Mouse (Mus musculus) splenic B cell, adult 2 months (primary cell): Measurements from ENCODE around the gene Ttc21b.

Experiments
- DNase-seq: peaks from one replicate; pipeline ENCODE4 v3.0.0-alpha.2; 2011; ENCODE audit warnings: low read depth, low spot score
- H3K27me3 ChIP-seq: 2 replicates; pipeline ENCODE4 v1.6.1; 2012; ENCODE audit warnings: mild to moderate bottlenecking, low read length, moderate library complexity, mixed read lengths; ENCODE audit not compliant: control insufficient read depth, poor library complexity, insufficient read depth, severe bottlenecking
- H3K36me3 ChIP-seq: 2 replicates; pipeline ENCODE4 v1.6.1; 2012; ENCODE audit warnings: mild to moderate bottlenecking, low read length, moderate library complexity, mixed read lengths; ENCODE audit not compliant: control insufficient read depth, poor library complexity, insufficient read depth, severe bottlenecking

The Ttc21b gene

DNA sequence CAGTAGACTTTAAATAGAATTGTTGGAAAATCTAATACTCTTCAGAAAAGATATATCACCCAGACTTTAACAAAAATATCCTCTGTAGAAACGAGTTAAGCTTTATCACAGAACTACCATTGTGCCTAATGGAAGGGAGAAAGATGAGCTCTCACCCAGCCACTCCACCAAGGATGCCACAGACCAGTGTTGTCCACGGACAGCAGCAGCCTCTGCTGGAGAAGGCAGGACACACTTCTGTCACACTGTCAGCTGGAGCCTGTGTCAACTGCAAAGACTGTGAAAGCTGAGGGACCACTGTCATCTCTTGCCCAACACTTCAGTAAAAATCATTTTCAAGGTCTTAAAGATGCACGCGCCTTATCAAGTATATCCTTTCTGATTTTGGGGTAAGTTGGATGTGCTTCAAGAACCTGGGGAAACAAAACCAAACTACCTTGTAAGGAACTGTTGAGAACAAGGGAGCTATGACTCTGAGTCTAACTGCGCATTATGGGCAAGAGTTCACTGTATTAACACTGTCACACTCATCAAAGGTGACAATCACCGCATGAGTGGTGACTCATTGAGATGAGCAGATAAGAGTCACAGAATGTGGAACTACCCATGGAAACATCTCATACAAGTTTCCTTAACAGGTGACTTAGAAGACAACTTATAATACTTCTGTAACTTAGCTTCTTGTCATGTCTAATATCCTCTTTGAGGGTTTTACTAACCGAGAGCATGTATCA, 71.8 kb downstream of the Ttc21b start:
- DNase-seq = no peak
- H3K36me3 ChIP-seq = peaks cover 3% of the 10 kb centered on the region; the same call in 1 of the 2 replicates
- H3K27me3 ChIP-seq = no peaks in the 10 kb centered on the region

DNA sequence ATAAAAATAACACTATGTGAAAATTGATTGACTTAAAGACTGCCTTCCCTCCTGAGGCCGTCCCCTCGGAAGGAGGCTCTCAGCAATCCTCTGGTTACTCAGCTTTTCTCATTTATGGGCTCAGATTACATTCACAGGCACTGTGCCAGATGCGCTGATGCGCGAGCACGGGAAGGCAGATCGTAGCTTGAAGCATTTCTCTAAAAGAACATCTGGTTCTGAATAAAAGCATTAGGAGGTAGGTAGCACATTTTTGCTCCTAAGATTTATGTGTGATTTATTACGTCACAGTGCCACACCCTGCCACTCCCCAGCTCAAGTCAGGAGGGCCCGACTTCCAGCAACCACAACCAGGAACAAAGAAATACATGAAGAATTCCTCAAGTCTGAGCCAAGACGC, 76.1 kb downstream of the Ttc21b start:
- DNase-seq = no peak
- Histone ChIP-seq H3K27me3 (no peaks in the 10 kb centered on the region), H3K36me3 (peaks cover 3% of the 10 kb centered on the region; the same call in 1 of the 2 replicates)

DNA sequence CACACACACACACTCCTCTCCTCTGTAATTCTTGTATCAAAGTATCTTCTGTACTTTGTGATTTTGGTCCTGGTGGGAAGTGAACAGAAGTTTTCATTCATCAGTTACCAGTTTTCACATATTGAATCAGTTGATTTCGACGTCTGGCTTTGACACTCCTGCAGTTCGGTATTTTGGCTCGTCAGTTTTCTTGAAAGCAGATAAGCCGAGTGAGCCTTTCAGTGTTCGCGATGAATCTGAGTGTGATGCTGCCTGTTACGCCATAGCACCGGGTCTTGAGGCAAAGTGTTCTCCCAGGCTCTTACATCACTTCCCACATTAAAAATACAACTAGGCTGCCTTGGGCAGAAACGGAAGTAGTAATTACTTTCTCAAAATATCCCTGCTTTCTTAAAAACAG, 76.6 kb downstream of the Ttc21b start:
- no peak for DNase-seq
- no peaks in the 10 kb centered on the region for H3K27me3 ChIP-seq
- peaks cover 3% of the 10 kb centered on the region; the same call in 1 of the 2 replicates for H3K36me3 ChIP-seq

DNA sequence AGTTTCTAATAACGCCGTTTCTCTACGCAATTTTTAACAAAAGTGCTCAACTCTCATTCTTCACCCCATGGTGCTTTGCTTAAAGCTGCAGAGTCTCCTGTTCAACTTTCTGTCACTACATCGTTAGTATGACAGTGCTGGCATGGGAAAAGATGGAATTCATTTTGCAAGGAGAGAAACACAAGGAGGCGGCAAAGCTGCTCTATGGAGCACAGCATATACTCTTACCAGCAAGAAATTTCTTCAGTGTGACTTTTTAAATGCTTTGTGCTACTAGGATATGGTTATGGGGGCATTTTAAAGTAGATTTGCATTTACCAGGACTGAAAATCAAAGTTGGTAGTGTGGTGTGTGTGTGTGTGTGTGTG, 77.6 kb downstream of the Ttc21b start:
- Histone ChIP-seq H3K36me3 (no peaks in the 10 kb centered on the region), H3K27me3 (no peaks in the 10 kb centered on the region)
- no peak for DNase-seq

DNA sequence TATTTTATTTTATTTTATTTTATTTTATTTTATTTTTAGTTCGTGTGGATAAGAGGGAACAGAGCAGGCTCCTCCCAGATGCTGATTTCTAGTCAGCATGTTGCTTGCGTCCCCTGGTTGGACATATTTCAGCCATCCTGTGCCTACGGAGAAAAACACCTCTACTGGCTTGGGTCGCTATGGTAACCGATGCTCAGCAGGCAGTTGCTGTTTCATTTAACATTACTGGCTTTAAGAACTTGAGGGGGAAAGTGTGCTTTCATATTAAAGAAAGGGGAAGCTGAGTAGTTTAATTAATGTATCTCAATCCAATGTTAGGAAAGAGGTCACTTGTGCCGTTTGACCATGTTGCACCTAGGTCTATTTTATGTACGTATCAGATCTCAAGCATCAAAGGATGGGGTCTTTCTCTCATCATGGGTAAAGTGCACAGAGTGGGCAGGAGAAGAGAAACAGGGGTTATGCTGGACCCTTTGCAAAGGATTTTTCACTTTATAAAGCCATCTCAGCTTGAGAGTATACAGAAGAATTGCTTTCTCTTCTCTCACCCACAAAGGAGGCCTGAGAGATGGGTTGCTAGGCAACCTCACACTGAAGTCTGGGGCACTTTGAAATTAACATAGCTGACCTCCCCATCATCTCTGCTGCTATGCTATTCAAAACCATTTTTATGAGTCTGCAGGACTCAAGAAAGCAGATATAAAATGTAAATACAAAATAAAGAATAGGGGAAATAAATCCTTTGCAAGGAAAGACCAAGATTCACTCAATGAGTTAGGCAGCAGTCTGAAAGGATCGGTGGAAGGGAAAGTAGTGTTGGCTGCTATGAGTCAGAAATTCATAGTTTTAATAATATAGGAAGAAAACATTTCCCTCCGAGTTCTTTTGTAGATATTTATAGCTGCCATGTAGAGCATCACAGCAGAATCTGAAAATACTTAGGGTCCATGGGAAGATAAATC, 78.2 kb downstream of the Ttc21b start:
- Histone ChIP-seq H3K27me3 (no peaks in the 10 kb centered on the region), H3K36me3 (no peaks in the 10 kb centered on the region)
- no peak for DNase-seq

DNA sequence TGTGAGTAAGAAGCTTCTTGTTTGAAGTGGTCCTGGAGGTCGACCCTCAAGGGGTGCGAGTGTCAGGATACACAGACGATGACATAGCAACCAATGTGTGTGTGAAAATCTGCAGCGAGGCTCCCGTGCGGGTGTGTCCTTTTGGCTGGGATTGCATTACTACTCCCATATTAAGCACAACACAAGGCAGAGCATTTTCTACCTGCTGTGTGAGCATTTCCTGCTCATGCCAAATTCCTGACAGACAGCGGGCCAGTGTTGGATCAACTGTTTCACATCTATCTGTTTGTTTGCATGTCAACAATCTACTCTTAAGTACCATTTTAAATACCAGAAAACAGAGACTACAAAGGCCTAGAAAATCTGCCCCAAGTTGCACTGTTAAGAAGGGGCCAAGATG, 79.4 kb downstream of the Ttc21b start:
- Histone ChIP-seq H3K27me3 (no peaks in the 10 kb centered on the region), H3K36me3 (no peaks in the 10 kb centered on the region)
- DNase-seq = no peak

DNA sequence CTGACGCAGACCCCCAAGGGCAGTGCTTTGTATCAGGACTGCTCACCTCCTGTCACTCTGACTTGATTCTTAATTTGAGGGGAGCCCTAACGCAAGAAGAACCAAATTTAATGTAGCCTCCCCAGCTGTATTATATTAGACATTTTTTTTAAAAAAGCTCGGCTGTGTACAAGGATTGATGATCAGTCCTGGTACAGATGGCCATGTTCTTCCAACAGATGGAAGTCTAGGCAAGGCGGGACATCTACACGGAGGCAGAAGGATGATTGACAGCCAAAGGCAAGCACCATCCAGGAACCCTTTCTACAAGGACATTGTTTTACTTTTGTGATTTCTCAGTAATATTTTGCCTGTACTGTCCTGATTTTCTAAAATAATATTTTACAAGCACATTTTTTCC, 83.3 kb downstream of the Ttc21b start:
- no peaks in the 10 kb centered on the region for H3K36me3 ChIP-seq
- DNase-seq = no peak
- no peaks in the 10 kb centered on the region for H3K27me3 ChIP-seq

DNA sequence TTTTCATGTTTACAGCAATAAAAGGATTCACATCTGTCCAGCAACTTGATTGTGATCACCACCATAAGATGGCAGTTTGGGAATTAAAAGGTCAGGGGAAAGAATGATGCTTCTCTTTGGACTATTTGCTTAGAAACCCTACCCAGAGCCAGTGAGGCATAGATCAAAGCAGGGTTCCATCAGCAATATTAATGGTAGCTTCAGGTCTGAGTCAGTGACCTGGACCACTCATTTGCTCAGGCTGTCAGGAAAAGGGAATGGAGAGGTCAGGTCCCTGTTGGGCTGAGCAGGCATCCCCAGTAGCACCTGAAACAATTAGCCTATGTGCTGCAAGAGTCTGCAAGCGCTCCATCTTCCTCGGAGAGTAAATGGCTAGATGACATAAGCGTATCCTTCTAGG, 84.8 kb downstream of the Ttc21b start:
- no peaks in the 10 kb centered on the region for H3K27me3 ChIP-seq
- no peaks in the 10 kb centered on the region for H3K36me3 ChIP-seq
- DNase-seq = no peak

DNA sequence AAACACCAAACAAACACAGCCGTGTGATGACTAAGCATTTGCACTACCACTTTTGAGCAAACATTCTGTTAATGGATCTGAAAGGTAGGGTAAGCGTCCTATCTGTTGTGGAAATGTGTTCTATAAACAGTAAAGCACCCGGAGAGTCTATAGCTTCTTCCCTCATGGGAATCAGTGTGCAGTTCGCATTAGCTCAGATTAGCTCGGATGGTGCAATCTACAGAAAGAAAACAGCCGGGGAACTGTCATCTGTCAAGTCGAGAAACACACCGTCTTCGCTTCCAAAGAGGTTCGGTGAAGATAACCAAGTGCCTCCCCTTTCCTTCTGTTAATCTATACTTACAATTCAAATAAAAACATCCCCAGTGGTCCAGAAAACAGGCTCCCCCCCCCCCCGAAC, 85.7 kb downstream of the Ttc21b start:
- no peaks in the 10 kb centered on the region for H3K36me3 ChIP-seq
- H3K27me3 ChIP-seq = no peaks in the 10 kb centered on the region
- DNase-seq = no peak

DNA sequence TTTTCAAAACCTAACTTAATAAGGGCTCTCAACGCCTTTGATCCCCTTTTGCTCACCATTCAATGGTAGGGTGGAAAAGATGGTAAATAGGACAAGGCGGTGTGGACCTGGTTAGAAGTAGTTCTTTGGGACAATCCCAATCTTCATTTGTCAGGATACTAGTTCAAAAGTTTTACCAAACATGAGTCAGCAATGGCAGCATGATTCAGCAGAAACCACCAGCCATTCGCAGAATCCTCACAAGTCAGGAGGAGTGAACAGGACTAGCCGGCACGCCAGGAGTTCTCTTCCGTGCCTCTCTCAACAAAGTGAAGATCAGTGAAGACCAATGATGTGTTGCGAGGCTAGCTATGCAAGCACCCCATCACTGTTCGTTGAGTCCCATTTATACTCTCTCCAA, 91.4 kb downstream of the Ttc21b start:
- no peak for DNase-seq
- Histone ChIP-seq H3K27me3 (no peaks in the 10 kb centered on the region), H3K36me3 (no peaks in the 10 kb centered on the region)

DNA sequence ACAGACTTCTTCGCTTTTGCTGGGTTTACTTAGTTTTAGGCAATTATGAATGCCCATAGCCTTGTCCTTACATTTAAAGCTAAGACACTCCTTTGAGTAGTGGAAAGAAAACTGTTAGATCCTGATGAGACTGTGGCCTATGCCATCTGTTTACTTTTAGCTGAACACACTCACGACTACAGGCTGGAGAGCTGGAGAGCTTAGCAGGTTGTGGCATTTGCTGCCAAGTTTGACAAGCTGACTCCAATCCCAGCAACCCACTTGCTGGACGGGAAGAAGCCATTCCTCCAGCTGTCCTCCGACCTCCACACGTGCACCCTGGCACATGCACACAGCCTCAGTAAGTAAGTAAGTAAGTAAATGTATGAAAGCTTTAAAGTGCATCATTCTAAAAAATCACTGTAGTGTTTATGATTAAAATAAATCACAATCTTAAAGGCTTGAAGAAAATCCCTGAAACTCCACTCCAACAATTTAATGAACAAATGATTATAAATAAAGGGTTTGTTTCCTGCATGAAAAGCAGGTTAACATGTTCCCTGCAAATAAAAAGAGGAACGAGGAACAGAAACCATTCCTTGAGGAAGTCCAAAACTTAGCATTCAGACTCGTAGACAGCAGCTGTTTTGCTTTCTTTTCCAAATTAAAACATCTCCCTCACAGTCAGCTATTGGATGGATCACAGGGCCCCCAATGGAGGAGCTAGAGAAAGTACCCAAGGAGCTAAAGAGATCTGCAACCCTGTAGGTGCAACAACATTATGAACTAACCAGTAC, 98.1 kb downstream of the Ttc21b start:
- Histone ChIP-seq H3K36me3 (no peaks in the 10 kb centered on the region), H3K27me3 (no peaks in the 10 kb centered on the region)
- DNase-seq = no peak

DNA sequence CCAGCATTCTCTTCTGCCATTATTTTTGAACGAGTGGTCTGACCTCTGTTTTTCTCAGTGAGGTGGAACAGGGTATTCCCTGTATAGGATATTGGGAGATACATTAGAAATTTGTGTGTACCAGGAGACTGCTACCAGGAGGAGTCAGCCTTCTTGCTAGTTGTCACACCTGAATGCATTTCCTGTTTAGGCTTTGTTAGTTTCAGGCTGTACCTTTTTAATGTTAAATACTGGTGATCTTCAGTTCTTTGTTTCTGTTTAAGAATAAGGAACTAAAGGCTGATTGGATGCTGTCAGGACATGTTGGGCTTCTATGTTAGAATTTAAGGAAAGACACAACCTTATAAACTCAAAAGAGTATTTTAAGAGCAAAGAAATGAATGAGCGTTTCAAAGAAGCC, 105.0 kb downstream of the Ttc21b start:
- no peaks in the 10 kb centered on the region for H3K36me3 ChIP-seq
- H3K27me3 ChIP-seq = no peaks in the 10 kb centered on the region
- DNase-seq = no peak

DNA sequence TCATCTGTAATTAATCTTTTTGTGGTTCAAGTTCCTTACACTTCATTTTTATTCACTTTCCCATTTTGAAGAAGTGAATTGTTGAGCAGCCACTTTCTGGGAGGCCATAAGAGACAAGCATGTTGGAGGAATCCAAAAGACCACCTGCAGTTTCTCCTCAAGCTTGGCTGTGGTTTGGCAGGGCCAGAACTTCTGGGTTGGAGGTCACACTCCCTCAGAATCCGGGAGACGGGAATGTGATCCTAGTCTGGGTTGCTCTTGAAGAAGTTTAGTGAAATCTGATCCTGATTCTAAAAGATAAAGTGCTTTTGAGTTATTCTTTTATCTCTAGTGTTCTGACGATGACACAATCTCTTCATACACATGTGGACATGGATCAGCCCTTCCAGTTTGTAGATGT, 105.9 kb downstream of the Ttc21b start:
- no peaks in the 10 kb centered on the region for H3K36me3 ChIP-seq
- DNase-seq = no peak
- H3K27me3 ChIP-seq = no peaks in the 10 kb centered on the region

DNA sequence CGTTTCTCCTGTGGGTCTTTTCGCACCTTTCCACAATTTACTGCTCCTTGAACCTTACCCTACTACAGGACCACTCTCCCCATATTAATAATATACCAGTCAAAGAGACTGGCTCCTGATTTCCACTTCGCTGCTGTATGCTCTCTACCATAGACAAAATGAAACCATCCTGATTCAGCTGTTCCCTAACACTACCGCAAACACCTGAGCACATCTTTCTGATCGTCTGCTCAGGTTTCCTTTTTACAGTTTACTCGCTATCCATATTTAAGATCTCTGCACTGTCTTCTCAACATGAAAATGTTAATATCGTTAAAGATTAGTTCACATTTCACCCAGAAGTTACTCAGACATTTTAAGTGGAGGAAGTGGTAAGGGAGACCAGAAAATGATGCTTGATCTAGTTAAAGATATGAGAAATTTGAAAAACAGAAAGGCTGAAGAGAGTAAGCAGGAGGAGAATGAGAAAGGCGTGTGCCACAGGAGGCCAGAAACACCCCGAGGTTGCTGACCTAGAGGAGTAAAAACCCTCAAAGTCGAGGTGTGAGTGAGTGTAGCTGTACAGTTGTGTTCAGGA, 107.7 kb downstream of the Ttc21b start:
- no peaks in the 10 kb centered on the region for H3K27me3 ChIP-seq
- no peak for DNase-seq

More for the DNA sequence above, 107.7 kb downstream of the Ttc21b start:
- no peaks in the 10 kb centered on the region for H3K36me3 ChIP-seq
